Comparison of ENCODE assay signal across 21 mouse cellular contexts in the genomic region with DNA sequence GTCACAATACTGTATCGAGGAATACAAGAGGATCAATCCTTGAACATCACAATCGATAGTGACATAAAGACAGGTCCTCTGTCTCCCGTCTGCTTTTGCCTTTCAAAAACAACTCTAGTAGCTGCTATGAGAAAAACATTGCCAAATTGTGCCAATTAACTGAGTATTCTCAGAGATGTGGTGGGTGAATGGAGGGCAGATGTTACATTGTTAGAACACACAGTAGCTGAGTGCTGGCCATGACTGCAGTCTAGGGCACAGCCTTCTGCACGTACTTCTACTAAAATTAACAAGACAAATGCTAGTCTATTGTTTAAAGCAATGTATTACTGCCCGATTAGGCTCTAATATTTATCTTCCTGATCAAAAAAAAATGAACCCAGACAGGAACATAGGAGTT. TPM values are rescaled to one million over a fixed set of nuclear protein-coding genes. Genes with fewer than 3 reads are reported as not detected.
A peak's percentile ranks its signal among the peaks of the same experiment; 100 is the strongest.
DNase-seq lines count a peak whose midpoint lies in the region; ATAC-seq and TF ChIP-seq lines count a peak whose summit lies in the region.
"Had no signal": no experiment of that assay in that cellular context is flagged by ENCODE, and none has a peak within 500 bp of the region (broad histone marks: within the 10 kb centered on the region; RNA-seq: fewer than 3 reads in every experiment).

No protein-coding gene starts in this region.

- no peaks in the 10 kb centered on the region for H3K4me1 ChIP-seq in forebrain, embryonic 16.5 days (replicated peaks; ENCODE audit: control insufficient read depth, insufficient read depth, low read length)
- H3K4me1 ChIP-seq in forebrain, embryonic 11.5 days (replicated peaks; ENCODE audit: control insufficient read depth, insufficient read depth, low read length): no peaks in the 10 kb centered on the region
- no peaks in the 10 kb centered on the region for H3K4me1 ChIP-seq in cerebellum, adult 2 months (ENCODE audit: control insufficient read depth, insufficient read depth, low read length)
- H3K4me1 ChIP-seq: embryonic facial prominence, embryonic 13.5 days; heart, embryonic 13.5 days; hindbrain, embryonic 12.5 days; intestine, embryonic 15.5 days had no signal

- no peak for TF ChIP-seq POLR2A in brain, embryonic 14.5 days (IDR thresholded peaks at IDR 0.05; ENCODE audit: borderline replicate concordance, extremely low read depth, insufficient read depth, insufficient read length, poor library complexity, severe bottlenecking)
- no peak for TF ChIP-seq POLR2A in cerebellum, adult 2 months (IDR thresholded peaks at IDR 0.05; ENCODE audit: borderline replicate concordance, insufficient read depth, low read length)

- H3K36me3 ChIP-seq in forebrain, embryonic 16.5 days (ENCODE audit: control insufficient read depth, insufficient read depth): no peaks in the 10 kb centered on the region
- no peaks in the 10 kb centered on the region for H3K36me3 ChIP-seq in forebrain, embryonic 11.5 days (ENCODE audit: control insufficient read depth, insufficient read depth, low read length)
- H3K36me3 ChIP-seq: embryonic facial prominence, embryonic 13.5 days; heart, embryonic 13.5 days; hindbrain, embryonic 12.5 days; intestine, embryonic 15.5 days had no signal

- no peak overlapping the region for H3K9ac ChIP-seq in forebrain, embryonic 16.5 days (replicated peaks; ENCODE audit: low read depth, low read length)
- no peak overlapping the region for H3K9ac ChIP-seq in forebrain, embryonic 11.5 days (ENCODE audit: low read length)
- H3K9ac ChIP-seq: embryonic facial prominence, embryonic 13.5 days; heart, embryonic 13.5 days; hindbrain, embryonic 12.5 days; intestine, embryonic 15.5 days had no signal

- no peak overlapping the region for H3K27ac ChIP-seq in forebrain, embryonic 16.5 days (ENCODE audit: low read length)
- no peak overlapping the region for H3K27ac ChIP-seq in forebrain, embryonic 11.5 days (ENCODE audit: low read depth, low read length)
- H3K27ac ChIP-seq in cerebellum, adult 2 months (ENCODE audit: insufficient read depth, low read length): no peak overlapping the region
- H3K27ac ChIP-seq: embryonic facial prominence, embryonic 13.5 days; heart, embryonic 13.5 days; hindbrain, embryonic 12.5 days; intestine, embryonic 15.5 days had no signal

- TF ChIP-seq CTCF in brain, embryonic 14.5 days (IDR thresholded peaks at IDR 0.05; ENCODE audit: borderline replicate concordance, extremely low read depth, insufficient read depth, insufficient read length): no peak
- TF ChIP-seq CTCF in cerebellum, adult 2 months (IDR thresholded peaks at IDR 0.05; ENCODE audit: borderline replicate concordance, insufficient read depth, low read depth, low read length): no peak

- no peak overlapping the region for H3K4me2 ChIP-seq in forebrain, embryonic 16.5 days (ENCODE audit: low read length)
- no peak overlapping the region for H3K4me2 ChIP-seq in forebrain, embryonic 11.5 days (ENCODE audit: low read depth, low read length, severe bottlenecking)
- H3K4me2 ChIP-seq: embryonic facial prominence, embryonic 13.5 days; heart, embryonic 13.5 days; hindbrain, embryonic 12.5 days; intestine, embryonic 15.5 days had no signal

- 38% methylated on average over 5 of the region's 5 CpGs for WGBS in forebrain, embryonic 16.5 days
- WGBS in forebrain, embryonic 11.5 days: 76% methylated on average over 5 of the region's 5 CpGs
- 72% methylated on average over 5 of the region's 5 CpGs for WGBS in cerebellum, adult 2 months

- peak; percentile 47; the same call in 1 of the 2 replicates for ATAC-seq in forebrain, embryonic 16.5 days
- no peak for ATAC-seq in forebrain, embryonic 11.5 days (replicated peaks; ENCODE audit: low FRiP score)
- ATAC-seq: intestine, embryonic 15.5 days had no signal

- DNase-seq in forebrain, embryonic 11.5 days (ENCODE audit: low spot score): no peak
- peak; percentile 25 for DNase-seq in layer of hippocampus, adult 11-12 months (ENCODE audit: low spot score)
- no peak for DNase-seq in layer of hippocampus, postnatal 36 days
- DNase-seq in Muller cell, postnatal 12 days (ENCODE audit: inconsistent ontology term): peak; percentile 9
- peak; percentile 63 for DNase-seq in brain, embryonic 14.5 days (ENCODE audit: low read depth)
- no peak for DNase-seq in adrenal gland, adult 8-10 months
- DNase-seq in cerebellum, adult 2 months: no peak
- DNase-seq: adrenal gland, adult 2 months; adrenal gland, postnatal 36 days; cerebellum, adult 11-12 months; cerebellum, adult 9-11 months; cerebellum, postnatal 36 days; gastrocnemius, postnatal 14 days; heart, postnatal 4 days; kidney, adult 18-20 months had no signal

- no peaks in the 10 kb centered on the region for H3K27me3 ChIP-seq in forebrain, embryonic 16.5 days (replicated peaks; ENCODE audit: control insufficient read depth, insufficient read depth, low read length)
- H3K27me3 ChIP-seq in forebrain, embryonic 11.5 days (ENCODE audit: control insufficient read depth, insufficient read depth, low read length): no peaks in the 10 kb centered on the region
- H3K27me3 ChIP-seq in cerebellum, adult 2 months (ENCODE audit: control insufficient read depth, insufficient read depth, low read length): no peaks in the 10 kb centered on the region; the same call in 1 of the 2 replicates
- H3K27me3 ChIP-seq: CH12.LX; embryonic facial prominence, embryonic 13.5 days; heart, embryonic 13.5 days; hindbrain, embryonic 12.5 days; intestine, embryonic 15.5 days had no signal

- H3K4me3 ChIP-seq in forebrain, embryonic 16.5 days (replicated peaks; ENCODE audit: low read length): no peak overlapping the region
- H3K4me3 ChIP-seq in forebrain, embryonic 11.5 days (ENCODE audit: low read depth, low read length): no peak overlapping the region
- H3K4me3 ChIP-seq in cerebellum, adult 2 months (replicated peaks; ENCODE audit: insufficient read depth, low read depth, low read length): no peak overlapping the region
- H3K4me3 ChIP-seq: embryonic facial prominence, embryonic 13.5 days; heart, embryonic 13.5 days; hindbrain, embryonic 12.5 days; intestine, embryonic 15.5 days had no signal

- H3K9me3 ChIP-seq in forebrain, embryonic 16.5 days (ENCODE audit: control insufficient read depth, low read length): no peaks in the 10 kb centered on the region
- no peaks in the 10 kb centered on the region for H3K9me3 ChIP-seq in forebrain, embryonic 11.5 days (ENCODE audit: control insufficient read depth, low read length)
- H3K9me3 ChIP-seq: embryonic facial prominence, embryonic 13.5 days; heart, embryonic 13.5 days; hindbrain, embryonic 12.5 days; intestine, embryonic 15.5 days had no signal

RNA-seq across cellular contexts. Expression of a gene that starts 27.2 kb away (rescaled TPM):
- 8.7 and 11.3 TPM in 2 replicates for polyA plus RNA-seq in forebrain, embryonic 16.5 days (2015; fragmentation: Nextera tagmentation; extraction: Ambion mirVana)
- 19.5 and 19.6 TPM in 2 replicates for polyA plus RNA-seq in forebrain, embryonic 11.5 days (2014; fragmentation: Nextera tagmentation; extraction: Ambion mirVana)
- total RNA-seq in layer of hippocampus, postnatal 36 days (2021): 10 to 100 TPM; 10.1 to 10.4 TPM
- polyA plus RNA-seq in brain, embryonic 14.5 days (2012; rRNA removed): 7.0 and 8.2 TPM in 2 replicates
- 10 to 100 TPM; 11.3 to 14.2 (median 12.7) TPM for total RNA-seq in adrenal gland, adult 8-10 months (2022)
- 20.8 and 20.9 TPM in 2 replicates for polyA plus RNA-seq in cerebellum, adult 2 months (2012; rRNA removed)

Comparison
In these comparisons a context has a peak if more than half of its experiments do, and no peak if none do; other contexts are left out.
1. DNase-seq: peak in layer of hippocampus, adult 11-12 months (single experiment), Muller cell, postnatal 12 days (single experiment) and brain, embryonic 14.5 days (single experiment); none in forebrain, embryonic 11.5 days (single experiment), layer of hippocampus, postnatal 36 days (0 of 2), adrenal gland, adult 8-10 months (single experiment) and cerebellum, adult 2 months (0 of 2).